Comparison of ENCODE assay signal across 9 mouse cellular contexts in genomic region chr7:117021716-117022115, GRCm38 (mm10).
DNase-seq lines count a peak whose midpoint lies in the region; ATAC-seq and TF ChIP-seq lines count a peak whose summit lies in the region.
"Had no signal": no experiment of that assay in that cellular context is flagged by ENCODE, and none has a peak within 500 bp of the region (broad histone marks: within the 10 kb centered on the region; RNA-seq: fewer than 3 reads in every experiment).

No protein-coding gene starts in this region.

- H3K9ac ChIP-seq in heart, embryonic 12.5 days, result no peak overlapping the region
- no peak overlapping the region for H3K9ac ChIP-seq in hindbrain, postnatal 0 days (replicated peaks; ENCODE audit: low read length)

- no peaks in the 10 kb centered on the region for H3K4me1 ChIP-seq in heart, embryonic 12.5 days (replicated peaks)
- no peaks in the 10 kb centered on the region for H3K4me1 ChIP-seq in hindbrain, postnatal 0 days (ENCODE audit: insufficient read depth, low read length)
- H3K4me1 ChIP-seq: megakaryocyte, embryonic 14.5 days had no signal

- no peak overlapping the region for H3K27ac ChIP-seq in heart, embryonic 12.5 days (ENCODE audit: poor library complexity, severe bottlenecking)
- no peak overlapping the region for H3K27ac ChIP-seq in hindbrain, postnatal 0 days

- no peak for ATAC-seq in heart, embryonic 12.5 days (ENCODE audit: insufficient number of reproducible peaks, low FRiP score)
- no peak for ATAC-seq in hindbrain, postnatal 0 days

- intact Hi-C loops in heart, postnatal 10 days (cut with DNase I), result no loop called here
- intact Hi-C loops in left cerebral cortex, postnatal 25 days (cut with DNase I), result no loop called here
- intact Hi-C loops in left cerebral cortex, postnatal 10 days (cut with DNase I), result no loop called here

- H3K9me3 ChIP-seq in heart, embryonic 12.5 days (replicated peaks), result no peaks in the 10 kb centered on the region
- H3K9me3 ChIP-seq in hindbrain, postnatal 0 days (ENCODE audit: low read length), result no peaks in the 10 kb centered on the region

- DNase-seq in heart, postnatal 10 days, result peak; percentile 23 to 56
- DNase-seq in urinary bladder, postnatal 14 days (ENCODE audit: low spot score), result peak; percentile 35
- DNase-seq in urinary bladder, adult 2 months (ENCODE audit: low spot score), result no peak
- peak; percentile 35 for DNase-seq in hindbrain, postnatal 0 days (ENCODE audit: low spot score)
- peak; percentile 21 for DNase-seq in yolk sac, embryonic 10.5 days (ENCODE audit: low spot score)
- DNase-seq in left cerebral cortex, postnatal 25 days (ENCODE audit: low spot score in 2 of 2), result no peak
- no peak for DNase-seq in left cerebral cortex, postnatal 10 days (ENCODE audit: extremely low spot score in 1 of 2, low spot score in 2 of 2)

- H3K36me3 ChIP-seq in heart, embryonic 12.5 days, result no peaks in the 10 kb centered on the region
- no peaks in the 10 kb centered on the region for H3K36me3 ChIP-seq in hindbrain, postnatal 0 days (ENCODE audit: insufficient read depth, low read length)

- H3K4me2 ChIP-seq in heart, embryonic 12.5 days, result no peak overlapping the region
- no peak overlapping the region for H3K4me2 ChIP-seq in hindbrain, postnatal 0 days (ENCODE audit: low read depth, low read length)

- no peaks in the 10 kb centered on the region for H3K27me3 ChIP-seq in heart, embryonic 12.5 days (replicated peaks)
- no peaks in the 10 kb centered on the region for H3K27me3 ChIP-seq in hindbrain, postnatal 0 days (ENCODE audit: insufficient read depth, low read length)
- H3K27me3 ChIP-seq: megakaryocyte, embryonic 14.5 days had no signal

- H3K4me3 ChIP-seq in heart, embryonic 12.5 days, result no peak overlapping the region
- no peak overlapping the region for H3K4me3 ChIP-seq in hindbrain, postnatal 0 days (ENCODE audit: low read length)
- H3K4me3 ChIP-seq: megakaryocyte, embryonic 14.5 days had no signal

- no peak for TF ChIP-seq CTCF in hindbrain, postnatal 0 days (IDR thresholded peaks at IDR 0.05; ENCODE audit: low read depth)

- 58% methylated on average over 4 of the region's 4 CpGs for WGBS in heart, embryonic 12.5 days
- 58% methylated on average over 4 of the region's 4 CpGs for WGBS in hindbrain, postnatal 0 days

Comparison
In these comparisons a context has a peak if more than half of its experiments do, and no peak if none do; other contexts are left out.
1. DNase-seq: peak in heart, postnatal 10 days (2 of 2), urinary bladder, postnatal 14 days (single experiment), hindbrain, postnatal 0 days (single experiment) and yolk sac, embryonic 10.5 days (single experiment); none in urinary bladder, adult 2 months (single experiment), left cerebral cortex, postnatal 25 days (0 of 2) and left cerebral cortex, postnatal 10 days (0 of 2).